Mouse (Mus musculus) neural tube, embryonic 14.5 days (tissue): ENCODE results near the gene Ipo11. TPM values are rescaled to one million over a fixed set of nuclear protein-coding genes. Genes with fewer than 3 reads are reported as not detected.

Source experiments
- ATAC-seq: fragments of 200-750 bp; cut with Nextera tagmentation; 2 replicates; pipeline ENCODE4 v1.8.0; 2017; ENCODE audit warnings: low read depth, mild to moderate bottlenecking, moderate TSS enrichment, moderate library complexity
- H3K27ac ChIP-seq: fragments of 300-500 bp; sonication (generic); 2 replicates; pipeline ENCODE4 v1.5.1; 2014; ENCODE audit warnings: low read depth, mild to moderate bottlenecking, control low read depth, low read length, moderate library complexity, mixed read lengths
- H3K27me3 ChIP-seq: fragments of 300-500 bp; sonication (generic); 2 replicates; pipeline ENCODE4 v1.6.1; 2014; ENCODE audit warnings: low read length; ENCODE audit not compliant: control insufficient read depth, insufficient read depth
- H3K36me3 ChIP-seq: fragments of 300-500 bp; sonication (generic); 2 replicates; pipeline ENCODE4 v1.6.1; 2014; ENCODE audit warnings: low read length, mixed read lengths; ENCODE audit not compliant: control insufficient read depth, insufficient read depth
- H3K4me1 ChIP-seq: fragments of 300-500 bp; sonication (generic); 2 replicates; pipeline ENCODE4 v1.6.1; 2014; ENCODE audit warnings: low read length; ENCODE audit not compliant: control insufficient read depth, insufficient read depth
- H3K4me2 ChIP-seq: fragments of 300-500 bp; sonication (generic); 2 replicates; pipeline ENCODE4 v1.6.1; 2014; ENCODE audit warnings: mild to moderate bottlenecking, low read depth, low read length, control low read depth
- H3K4me3 ChIP-seq: fragments of 300-500 bp; sonication (generic); 2 replicates; pipeline ENCODE4 v1.5.1; 2014; ENCODE audit warnings: low read depth, low read length, control low read depth, mixed read lengths
- H3K9ac ChIP-seq: fragments of 300-500 bp; sonication (generic); replicated peaks from 2 replicates; pipeline ENCODE4 v1.6.1; 2014; ENCODE audit warnings: low read depth, mild to moderate bottlenecking, control low read depth, low read length, mixed read lengths
- H3K9me3 ChIP-seq: fragments of 300-500 bp; sonication (generic); 2 replicates; pipeline ENCODE4 v1.6.1; 2016; ENCODE audit warnings: low read length; ENCODE audit not compliant: control insufficient read depth
- WGBS: fragments of 180-500 bp; shearing (Covaris S2); extraction: QIAGEN DNeasy Blood & Tissue Kit; methylation state at CpG from one replicate; pipeline ENCODE4 v1.1.7; 2014; 5-methylcytosine and 5-hydroxymethylcytosine counted together
- polyA plus RNA-seq: library from polyadenylated mRNA; unstranded; fragments of >200 nt; fragmentation: Nextera tagmentation; extraction: Ambion mirVana; gene quantifications from 2 replicates; pipeline ENCODE4 v1.2.1, GENCODE M21; 2014

The Ipo11 gene
- polyA plus RNA-seq, 1 experiment from 2014 or later = 42.4 TPM

- Histone ChIP-seq H3K36me3 (no peaks in the 10 kb centered on the region), H3K27me3 (no peaks in the 10 kb centered on the region), H3K4me1 (no peaks in the 10 kb centered on the region), H3K27ac (no peak overlapping the region), H3K9ac (no peak overlapping the region), H3K4me3 (no peak overlapping the region), H3K4me2 (no peak overlapping the region), H3K9me3 (no peaks in the 10 kb centered on the region)
- peak; percentile 58; the same call in 1 of the 2 replicates for ATAC-seq
- WGBS = 68% methylated on average over 15 of the region's 15 CpGs
These were observed 100.8 kb downstream of the Ipo11 start for GRCm38 (mm10) chr13:106835844-106836526.

GRCm38 (mm10) chr13:106830029-106830428 lies 106.7 kb downstream of the Ipo11 start:
- Histone ChIP-seq H3K27ac (no peak overlapping the region), H3K4me3 (no peak overlapping the region), H3K9me3 (no peaks in the 10 kb centered on the region), H3K36me3 (no peaks in the 10 kb centered on the region), H3K4me1 (no peaks in the 10 kb centered on the region), H3K4me2 (no peak overlapping the region), H3K27me3 (no peaks in the 10 kb centered on the region), H3K9ac (no peak overlapping the region)
- no peak for ATAC-seq
- 79% methylated on average over 6 of the region's 6 CpGs for WGBS

- Histone ChIP-seq H3K4me3 (no peak overlapping the region), H3K4me2 (no peak overlapping the region), H3K27ac (no peak overlapping the region), H3K27me3 (no peaks in the 10 kb centered on the region), H3K4me1 (no peaks in the 10 kb centered on the region), H3K9me3 (no peaks in the 10 kb centered on the region), H3K9ac (no peak overlapping the region), H3K36me3 (no peaks in the 10 kb centered on the region)
- WGBS = 82% methylated on average over 12 of the region's 12 CpGs
- no peak; the same call in 1 of the 2 replicates for ATAC-seq
These were observed 107.3 kb downstream of the Ipo11 start for GRCm38 (mm10) chr13:106829327-106829997.

- WGBS = 91% methylated on average over 5 of the region's 5 CpGs
- Histone ChIP-seq H3K27me3 (no peaks in the 10 kb centered on the region), H3K4me1 (no peaks in the 10 kb centered on the region), H3K4me2 (no peak overlapping the region), H3K36me3 (no peaks in the 10 kb centered on the region), H3K4me3 (no peak overlapping the region), H3K9ac (no peak overlapping the region), H3K27ac (no peak overlapping the region), H3K9me3 (no peaks in the 10 kb centered on the region)
- ATAC-seq = no peak
These were observed 111.1 kb downstream of the Ipo11 start for GRCm38 (mm10) chr13:106825618-106826017.

GRCm38 (mm10) chr13:106823875-106824191 lies 112.9 kb downstream of the Ipo11 start:
- Histone ChIP-seq H3K36me3 (no peaks in the 10 kb centered on the region), H3K9me3 (no peaks in the 10 kb centered on the region; the same call in 1 of the 2 replicates), H3K9ac (no peak overlapping the region), H3K27me3 (no peaks in the 10 kb centered on the region), H3K4me2 (no peak overlapping the region), H3K27ac (no peak overlapping the region), H3K4me3 (no peak overlapping the region), H3K4me1 (no peaks in the 10 kb centered on the region)
- 94% methylated on average over 2 of the region's 2 CpGs for WGBS
- no peak for ATAC-seq

- Histone ChIP-seq H3K27me3 (no peaks in the 10 kb centered on the region), H3K9ac (no peak overlapping the region), H3K4me1 (no peaks in the 10 kb centered on the region), H3K27ac (no peak overlapping the region), H3K36me3 (no peaks in the 10 kb centered on the region), H3K9me3 (no peaks in the 10 kb centered on the region; the same call in 1 of the 2 replicates), H3K4me3 (no peak overlapping the region), H3K4me2 (no peak overlapping the region)
- ATAC-seq = no peak
- WGBS = 95% methylated on average over 12 of the region's 12 CpGs
These were observed 113.5 kb downstream of the Ipo11 start for GRCm38 (mm10) chr13:106823121-106823874.

GRCm38 (mm10) chr13:106820149-106820548 lies 116.6 kb downstream of the Ipo11 start:
- no peaks in the 10 kb centered on the region for H3K4me1 ChIP-seq
- H3K36me3 ChIP-seq = no peaks in the 10 kb centered on the region
- no peak overlapping the region for H3K4me3 ChIP-seq
- H3K9ac ChIP-seq = no peak overlapping the region
- no peak overlapping the region for H3K27ac ChIP-seq
- no peak overlapping the region for H3K4me2 ChIP-seq
- H3K27me3 ChIP-seq = no peaks in the 10 kb centered on the region
- no peaks in the 10 kb centered on the region; the same call in 1 of the 2 replicates for H3K9me3 ChIP-seq
- ATAC-seq = no peak
- 87% methylated on average over 2 of the region's 2 CpGs for WGBS

GRCm38 (mm10) chr13:106819749-106820148 lies 117.0 kb downstream of the Ipo11 start:
- Histone ChIP-seq H3K27me3 (no peaks in the 10 kb centered on the region), H3K9ac (no peak overlapping the region), H3K4me3 (no peak overlapping the region), H3K4me2 (no peak overlapping the region), H3K9me3 (no peaks in the 10 kb centered on the region; the same call in 1 of the 2 replicates), H3K27ac (no peak overlapping the region), H3K36me3 (no peaks in the 10 kb centered on the region), H3K4me1 (no peaks in the 10 kb centered on the region)
- 95% methylated on average over 4 of the region's 4 CpGs for WGBS
- ATAC-seq = no peak

- Histone ChIP-seq H3K4me3 (no peak overlapping the region), H3K9me3 (no peaks in the 10 kb centered on the region; the same call in 1 of the 2 replicates), H3K27ac (no peak overlapping the region), H3K9ac (no peak overlapping the region), H3K4me2 (no peak overlapping the region), H3K36me3 (no peaks in the 10 kb centered on the region), H3K27me3 (no peaks in the 10 kb centered on the region), H3K4me1 (no peaks in the 10 kb centered on the region)
- 18% methylated on average over 5 of the region's 5 CpGs for WGBS
- ATAC-seq = no peak
These were observed 119.7 kb downstream of the Ipo11 start for GRCm38 (mm10) chr13:106817066-106817465.
